Mouse (Mus musculus) layer of hippocampus, adult 18-20 months (tissue): ENCODE data around the gene Aco2. TPM values are rescaled to one million over a fixed set of nuclear protein-coding genes. Genes with fewer than 3 reads are reported as not detected.

Source experiments
- DNase-seq, 2 experiments: peaks; one replicate each; pipeline ENCODE4 v3.0.0; 2022; ENCODE audit warnings: low spot score in 2 of 2
- total RNA-seq, 2 experiments: library from RNA; stranded (reverse); gene quantifications; 2 replicates each; pipeline ENCODE4 v1.2.3; 2021

Aco2 gene
- total RNA-seq, 2 experiments from 2014 or later: 452 to 460 TPM

GRCm38 (mm10) chr15:81845033-81845625 lies 27.0 kb upstream of the Aco2 start:
- no peak for DNase-seq

- no peak for DNase-seq
Observed at GRCm38 (mm10) chr15:81845724-81846123, 26.4 kb upstream of the Aco2 start.

GRCm38 (mm10) chr15:81846755-81847154 lies 25.4 kb upstream of the Aco2 start:
- DNase-seq: no peak

GRCm38 (mm10) chr15:81847161-81847560 lies 24.9 kb upstream of the Aco2 start:
- DNase-seq: no peak

- no peak for DNase-seq
Observed at GRCm38 (mm10) chr15:81847861-81848260, 24.2 kb upstream of the Aco2 start.

- DNase-seq: peak in 1 of 2 experiments; percentile 79
Observed at GRCm38 (mm10) chr15:81848301-81848700, 23.8 kb upstream of the Aco2 start.

GRCm38 (mm10) chr15:81849104-81849503 lies 23.0 kb upstream of the Aco2 start:
- DNase-seq: no peak

- DNase-seq: no peak
Observed at GRCm38 (mm10) chr15:81850718-81851117, 21.4 kb upstream of the Aco2 start.

- no peak for DNase-seq
Observed at GRCm38 (mm10) chr15:81851375-81851774, 20.7 kb upstream of the Aco2 start.

GRCm38 (mm10) chr15:81852411-81853000 lies 19.6 kb upstream of the Aco2 start:
- no peak for DNase-seq

GRCm38 (mm10) chr15:81853081-81853480 lies 19.0 kb upstream of the Aco2 start:
- DNase-seq: no peak

GRCm38 (mm10) chr15:81856030-81856790 lies 15.9 kb upstream of the Aco2 start:
- DNase-seq: peak; percentile 76 to 90

GRCm38 (mm10) chr15:81856938-81857723 lies 15.0 kb upstream of the Aco2 start:
- DNase-seq: no peak

- DNase-seq: no peak
Observed at GRCm38 (mm10) chr15:81857724-81858116, 14.4 kb upstream of the Aco2 start.

GRCm38 (mm10) chr15:81858138-81858516 lies 14.0 kb upstream of the Aco2 start:
- DNase-seq: peak; percentile 90 to 96

GRCm38 (mm10) chr15:81858517-81859329 lies 13.4 kb upstream of the Aco2 start, which contains the start of gene Tob2:
Gene Tob2 (minus strand): TSS chr15:81858796.
- peak; percentile 59 to 83 for DNase-seq

- DNase-seq: peak; percentile 86 to 96
Observed at GRCm38 (mm10) chr15:81859330-81860255, 12.5 kb upstream of the Aco2 start.

GRCm38 (mm10) chr15:81860471-81861135 lies 11.5 kb upstream of the Aco2 start:
- DNase-seq: no peak

- no peak for DNase-seq
Observed at GRCm38 (mm10) chr15:81864238-81864637, 7.9 kb upstream of the Aco2 start.
